ENCODE assay signal across 9 mouse cellular contexts in the genomic region with DNA sequence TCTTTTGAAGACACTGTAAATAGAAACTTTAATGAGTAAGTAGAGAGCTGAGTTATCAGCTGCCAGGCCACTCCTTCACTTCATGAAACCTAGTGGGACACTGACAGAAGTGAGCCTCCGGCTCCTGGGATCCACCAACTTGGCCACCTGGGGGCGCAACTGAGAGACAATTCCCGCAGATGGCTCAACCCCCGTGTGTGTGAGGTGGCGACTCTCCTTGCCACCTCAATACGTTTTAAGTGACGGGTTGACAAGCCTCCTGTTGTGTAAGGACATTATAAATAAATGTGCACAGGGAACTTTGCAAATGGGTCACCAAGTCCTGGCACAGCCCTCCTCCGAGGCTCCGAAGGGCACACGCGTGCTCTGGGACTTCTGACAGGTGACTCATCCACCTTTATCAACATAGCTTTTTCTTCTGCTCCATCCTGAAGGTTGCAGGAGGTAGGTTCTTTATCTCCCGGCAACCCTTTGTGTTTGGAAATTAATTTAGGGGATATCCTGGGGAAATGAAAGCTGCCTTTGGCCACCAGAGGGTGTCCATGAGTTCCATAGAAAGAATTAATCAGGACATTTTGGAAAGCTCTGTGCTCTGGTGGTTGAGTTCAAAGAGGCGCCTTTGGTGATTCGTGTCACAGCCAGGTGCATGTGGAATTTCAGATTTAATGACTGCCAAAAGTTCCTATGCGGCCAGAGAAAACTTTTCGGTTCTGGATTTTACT.
DNase-seq lines count a peak whose midpoint lies in the region; ATAC-seq and TF ChIP-seq lines count a peak whose summit lies in the region.
"Had no signal": no experiment of that assay in that cellular context is flagged by ENCODE, and none has a peak within 500 bp of the region (broad histone marks: within the 10 kb centered on the region; RNA-seq: fewer than 3 reads in every experiment).

No protein-coding gene starts in this region.

- no peak overlapping the region for H3K4me2 ChIP-seq in forebrain, embryonic 14.5 days (ENCODE audit: low read length)
- H3K4me2 ChIP-seq: embryonic facial prominence, embryonic 13.5 days had no signal

- no peak overlapping the region for H3K9ac ChIP-seq in forebrain, embryonic 14.5 days (ENCODE audit: low read length)
- H3K9ac ChIP-seq: embryonic facial prominence, embryonic 13.5 days had no signal

- H3K4me1 ChIP-seq in olfactory bulb, adult 2 months (ENCODE audit: control insufficient read depth, insufficient read depth, low read length): peaks cover 35% of the 10 kb centered on the region
- no peaks in the 10 kb centered on the region for H3K4me1 ChIP-seq in forebrain, embryonic 14.5 days (ENCODE audit: control insufficient read depth, insufficient read depth, low read length)
- H3K4me1 ChIP-seq: embryonic facial prominence, embryonic 13.5 days had no signal

- no peak overlapping the region for H3K27ac ChIP-seq in olfactory bulb, adult 2 months (ENCODE audit: insufficient read depth, low read depth, low read length)
- no peak overlapping the region for H3K27ac ChIP-seq in forebrain, embryonic 14.5 days (ENCODE audit: low read depth, low read length)
- H3K27ac ChIP-seq: embryonic facial prominence, embryonic 13.5 days had no signal

- H3K9me3 ChIP-seq in forebrain, embryonic 14.5 days (replicated peaks; ENCODE audit: control insufficient read depth, low read length): no peaks in the 10 kb centered on the region
- H3K9me3 ChIP-seq: embryonic facial prominence, embryonic 13.5 days had no signal

- ATAC-seq in forebrain, embryonic 14.5 days: no peak

- peak; percentile 25 for DNase-seq in heart, postnatal 4 days
- no peak for DNase-seq in heart, adult 9 months (ENCODE audit: low spot score in 2 of 2)
- DNase-seq in thymus, postnatal 4 days: peak; percentile 27
- DNase-seq in thymus, adult 18-20 months: no peak
- DNase-seq in adrenal gland, postnatal 4 days (ENCODE audit: low spot score in 2 of 2): peak; percentile 36 to 41
- DNase-seq in embryo, embryonic 10 days (ENCODE audit: low spot score): no peak
- DNase-seq in forebrain, embryonic 14.5 days (ENCODE audit: low spot score): no peak

- H3K4me3 ChIP-seq in olfactory bulb, adult 2 months (ENCODE audit: insufficient read depth, low read depth, low read length): no peak overlapping the region
- no peak overlapping the region for H3K4me3 ChIP-seq in forebrain, embryonic 14.5 days (ENCODE audit: low read depth, low read length)
- H3K4me3 ChIP-seq: embryonic facial prominence, embryonic 13.5 days had no signal

- 74% methylated on average over 16 of the region's 16 CpGs for WGBS in olfactory bulb, adult 2 months
- WGBS in forebrain, embryonic 14.5 days: 85% methylated on average over 16 of the region's 16 CpGs

- no peaks in the 10 kb centered on the region for H3K27me3 ChIP-seq in forebrain, embryonic 14.5 days (replicated peaks; ENCODE audit: control insufficient read depth, insufficient read depth, low read length)
- H3K27me3 ChIP-seq: embryonic facial prominence, embryonic 13.5 days had no signal

- H3K36me3 ChIP-seq in forebrain, embryonic 14.5 days (ENCODE audit: control insufficient read depth, insufficient read depth, low read length): peaks cover 40% of the 10 kb centered on the region

- no peak for TF ChIP-seq POLR2A in olfactory bulb, adult 2 months (IDR thresholded peaks at IDR 0.05; ENCODE audit: insufficient read depth, low read depth, low read length)

- TF ChIP-seq CTCF in olfactory bulb, adult 2 months (IDR thresholded peaks at IDR 0.05; ENCODE audit: insufficient read depth, low read depth, low read length): peak; percentile 55; the same call in 1 of the 2 replicates

Comparison
In these comparisons a context has a peak if more than half of its experiments do, and no peak if none do; other contexts are left out.
1. DNase-seq: peak in heart, postnatal 4 days (single experiment), thymus, postnatal 4 days (single experiment) and adrenal gland, postnatal 4 days (2 of 2); none in heart, adult 9 months (0 of 2), thymus, adult 18-20 months (0 of 2), embryo, embryonic 10 days (single experiment) and forebrain, embryonic 14.5 days (single experiment).